Mouse (Mus musculus) forebrain, postnatal 0 days (tissue): ENCODE measurements around the gene Kdm2b. TPM values are rescaled to one million over a fixed set of nuclear protein-coding genes. Genes with fewer than 3 reads are reported as not detected.

ENCODE experiments used
- ATAC-seq: fragments of 200-750 bp; cut with Nextera tagmentation; 2 replicates; pipeline ENCODE4 v1.8.0; 2017; ENCODE audit warnings: mild to moderate bottlenecking, moderate library complexity
- DNase-seq: peaks from one replicate; pipeline ENCODE4 v3.0.0-alpha.2; 2015
- H3K27ac ChIP-seq: fragments of 300-500 bp; sonication (generic); 2 replicates; pipeline ENCODE4 v1.5.1; 2014; ENCODE audit warnings: low read depth, mild to moderate bottlenecking, antibody characterized with exemption, low read length, moderate library complexity, mixed read lengths
- H3K27me3 ChIP-seq: fragments of 300-500 bp; sonication (generic); 2 replicates; pipeline ENCODE4 v1.6.1; 2014; ENCODE audit warnings: mild to moderate bottlenecking, low read length, mixed read lengths; ENCODE audit not compliant: insufficient read depth
- H3K36me3 ChIP-seq: fragments of 300-500 bp; sonication (generic); 2 replicates; pipeline ENCODE4 v1.6.1; 2014; ENCODE audit warnings: mild to moderate bottlenecking, moderate library complexity; ENCODE audit not compliant: insufficient read depth
- H3K4me1 ChIP-seq: fragments of 300-500 bp; sonication (generic); 2 replicates; pipeline ENCODE4 v1.6.1; 2014; ENCODE audit warnings: antibody characterized with exemption; ENCODE audit not compliant: insufficient read depth
- H3K4me2 ChIP-seq: fragments of 300-500 bp; sonication (generic); 2 replicates; pipeline ENCODE4 v1.6.1; 2014; ENCODE audit warnings: low read depth, mild to moderate bottlenecking, moderate library complexity
- H3K4me3 ChIP-seq: fragments of 300-500 bp; sonication (generic); 2 replicates; pipeline ENCODE4 v1.5.1; 2014; ENCODE audit warnings: low read depth, low read length, mixed read lengths
- H3K9ac ChIP-seq: fragments of 300-500 bp; sonication (generic); 2 replicates; pipeline ENCODE4 v1.6.1; 2014; ENCODE audit warnings: mild to moderate bottlenecking
- H3K9me3 ChIP-seq: fragments of 300-500 bp; sonication (generic); 2 replicates; pipeline ENCODE4 v1.6.1; 2016; ENCODE audit warnings: low read length
- CTCF ChIP-seq: sonication (generic); IDR thresholded peaks from 2 replicates; pipeline ENCODE4 v1.5.1; 2016; ENCODE audit warnings: antibody characterized with exemption, control low read depth, low read depth
- WGBS: fragments of 180-500 bp; shearing (Covaris S2); extraction: QIAGEN DNeasy Blood & Tissue Kit; methylation state at CpG from one replicate; pipeline ENCODE4 v1.1.7; 2014; 5-methylcytosine and 5-hydroxymethylcytosine counted together
- polyA plus RNA-seq: library from polyadenylated mRNA; unstranded; fragments of >200 nt; fragmentation: Nextera tagmentation; extraction: Ambion mirVana; gene quantifications from 2 replicates; pipeline ENCODE4 v1.2.1, GENCODE M21; 2015
- total RNA-seq: library from RNA; depleted of rRNA; stranded (reverse); fragments of >200 nt; gene quantifications from 2 replicates; pipeline ENCODE4 v1.2.3, GENCODE M21; 2014

Gene Kdm2b
- total and polyA plus RNA-seq, 2 experiments from 2014 or later = 91.7 to 127 TPM

DNA sequence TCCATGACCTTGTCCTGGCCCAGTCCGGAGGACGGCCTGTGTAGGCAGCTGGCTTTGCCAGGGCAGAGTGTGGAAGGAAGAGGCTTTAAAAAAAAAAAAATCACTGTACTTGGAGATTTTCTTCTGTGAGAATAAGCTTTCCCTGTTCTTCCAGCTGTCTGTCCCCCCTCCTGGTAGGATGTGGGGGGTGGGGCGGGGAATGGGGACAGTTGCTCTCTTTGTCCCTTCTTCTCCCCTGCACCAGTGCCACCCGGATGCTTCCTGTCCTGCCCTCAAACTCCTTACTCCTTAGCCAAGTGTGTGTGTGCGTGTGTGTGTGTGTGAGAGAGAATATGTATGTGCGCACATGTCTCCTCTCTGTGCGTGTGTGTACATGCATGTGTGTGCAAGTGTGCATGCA, 40.1 kb upstream of the Kdm2b start:
- Histone ChIP-seq H3K9me3 (no peaks in the 10 kb centered on the region), H3K27me3 (no peaks in the 10 kb centered on the region), H3K27ac (no peak overlapping the region), H3K4me3 (no peak overlapping the region), H3K4me2 (no peak overlapping the region), H3K4me1 (no peaks in the 10 kb centered on the region), H3K36me3 (peaks cover 8% of the 10 kb centered on the region), H3K9ac (no peak overlapping the region)
- DNase-seq (no peak), ATAC-seq (no peak)
- 94% methylated on average over 7 of the region's 7 CpGs for WGBS
- no peak for TF ChIP-seq CTCF

DNA sequence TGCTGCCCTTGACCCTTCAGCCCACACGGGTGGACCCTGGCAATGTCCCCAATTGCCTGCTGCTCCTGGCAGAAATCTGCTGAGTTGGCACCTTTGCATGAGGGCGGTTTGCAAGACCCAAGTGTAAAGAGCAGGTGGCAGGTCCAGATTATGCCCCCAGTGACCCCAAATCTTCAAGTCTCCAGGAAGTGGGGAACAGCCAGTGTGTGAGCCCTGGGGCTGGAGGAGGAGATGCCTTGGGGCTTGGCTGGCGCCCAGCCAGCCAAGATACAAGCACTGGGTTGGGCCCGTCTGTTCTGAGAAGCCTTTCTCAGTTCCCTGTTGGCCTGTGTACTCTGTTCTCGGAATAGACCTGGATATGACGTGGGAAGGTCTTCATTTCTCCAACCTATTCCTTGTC, 37.8 kb upstream of the Kdm2b start:
- no peak for ATAC-seq
- Histone ChIP-seq H3K4me1 (no peaks in the 10 kb centered on the region), H3K36me3 (peaks cover 8% of the 10 kb centered on the region), H3K4me3 (no peak overlapping the region), H3K4me2 (no peak overlapping the region), H3K27ac (no peak overlapping the region), H3K27me3 (no peaks in the 10 kb centered on the region), H3K9me3 (no peaks in the 10 kb centered on the region), H3K9ac (no peak overlapping the region)
- WGBS = 51% methylated on average over 6 of the region's 6 CpGs
- TF ChIP-seq CTCF = no peak
- no peak for DNase-seq

DNA sequence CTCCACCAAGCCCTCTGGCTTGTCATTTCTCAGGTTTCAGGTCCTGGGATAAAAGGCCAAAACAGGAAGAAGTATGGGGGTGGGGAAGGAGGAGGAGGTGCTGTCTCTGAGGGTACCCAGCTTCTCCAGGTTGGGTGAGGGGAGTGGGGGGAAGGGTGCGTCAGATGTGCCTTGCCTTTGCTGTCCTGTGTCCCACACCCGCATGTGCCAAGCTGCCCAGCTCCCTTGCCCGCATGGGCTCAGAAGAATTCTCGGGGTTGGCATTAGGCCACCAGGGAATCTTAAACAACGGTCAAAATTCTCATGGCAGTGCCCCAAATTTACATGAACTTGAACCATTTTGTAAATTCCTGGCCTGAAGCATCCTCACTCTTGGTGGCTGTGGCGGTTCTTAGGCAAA, 36.8 kb upstream of the Kdm2b start:
- Histone ChIP-seq H3K27ac (no peak overlapping the region), H3K9me3 (no peaks in the 10 kb centered on the region), H3K4me3 (no peak overlapping the region), H3K4me2 (no peak overlapping the region), H3K4me1 (no peaks in the 10 kb centered on the region), H3K36me3 (peaks cover 8% of the 10 kb centered on the region; the same call in 1 of the 2 replicates), H3K9ac (no peak overlapping the region), H3K27me3 (no peaks in the 10 kb centered on the region)
- TF ChIP-seq CTCF = no peak
- DNase-seq (no peak), ATAC-seq (no peak)
- 59% methylated on average over 6 of the region's 6 CpGs for WGBS

DNA sequence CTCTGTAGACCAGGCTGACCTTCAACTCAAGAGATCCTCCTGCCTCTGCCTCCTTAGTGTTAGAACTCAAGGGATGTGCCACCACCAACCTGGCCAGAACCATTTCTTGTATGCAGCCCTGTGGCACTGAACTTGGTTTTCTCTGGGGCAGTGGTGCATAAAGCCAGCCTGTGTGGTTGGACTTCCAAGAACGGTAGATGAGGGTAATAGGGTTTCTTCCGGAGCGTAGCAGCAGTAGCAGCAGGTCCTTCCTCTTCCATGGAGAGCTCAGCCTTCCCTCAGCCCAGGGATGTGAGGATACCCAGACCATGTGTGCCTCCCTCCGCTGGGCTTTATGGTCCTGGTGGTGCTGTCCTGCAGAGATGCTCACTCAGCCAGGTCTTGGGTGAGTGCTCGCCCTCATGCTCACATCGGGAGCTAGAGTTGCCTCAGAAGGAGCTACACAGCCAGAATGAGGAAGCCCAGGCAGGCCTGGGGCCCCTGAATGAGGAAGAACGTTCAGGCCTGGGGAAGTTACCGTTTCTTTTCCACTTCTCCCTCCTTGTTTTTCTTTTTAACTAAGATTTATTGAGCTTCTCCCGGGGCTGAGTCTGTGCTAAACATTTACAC, 35.4 kb upstream of the Kdm2b start:
- no peak overlapping the region for H3K9ac ChIP-seq
- H3K36me3 ChIP-seq = peaks cover 5% of the 10 kb centered on the region; the same call in 1 of the 2 replicates
- no peak for TF ChIP-seq CTCF
- WGBS = 85% methylated on average over 9 of the region's 9 CpGs
- H3K4me3 ChIP-seq = no peak overlapping the region
- no peaks in the 10 kb centered on the region for H3K9me3 ChIP-seq
- H3K4me2 ChIP-seq = no peak overlapping the region
- no peak for ATAC-seq
- DNase-seq = no peak
- H3K27me3 ChIP-seq = no peaks in the 10 kb centered on the region
- no peak overlapping the region for H3K27ac ChIP-seq
- no peaks in the 10 kb centered on the region for H3K4me1 ChIP-seq

DNA sequence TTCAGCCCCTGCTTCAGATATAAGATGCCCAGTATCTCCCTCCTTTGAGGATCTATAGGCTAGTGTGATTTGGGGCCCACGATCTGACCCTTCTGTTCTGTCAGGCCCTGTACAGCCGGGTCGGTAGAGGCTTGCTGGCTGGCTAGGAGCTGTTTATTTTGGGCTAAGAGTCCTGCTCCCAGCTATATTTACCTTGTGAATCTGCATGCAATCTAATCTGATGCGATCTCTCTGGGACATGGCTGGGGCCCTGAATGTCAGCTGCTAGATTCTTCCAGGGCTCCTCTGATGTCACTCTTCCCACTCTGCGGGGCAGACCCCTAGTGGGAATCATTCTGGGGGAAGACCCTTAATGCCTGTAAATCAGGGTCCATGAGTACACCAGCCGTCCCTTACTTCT, 34.7 kb upstream of the Kdm2b start:
- Histone ChIP-seq H3K4me3 (no peak overlapping the region), H3K4me1 (no peaks in the 10 kb centered on the region), H3K36me3 (peaks cover 3% of the 10 kb centered on the region; the same call in 1 of the 2 replicates), H3K9me3 (no peaks in the 10 kb centered on the region), H3K4me2 (no peak overlapping the region), H3K27ac (no peak overlapping the region), H3K27me3 (no peaks in the 10 kb centered on the region), H3K9ac (no peak overlapping the region)
- TF ChIP-seq CTCF = no peak
- DNase-seq = no peak
- 96% methylated on average over 6 of the region's 6 CpGs for WGBS
- ATAC-seq = no peak

DNA sequence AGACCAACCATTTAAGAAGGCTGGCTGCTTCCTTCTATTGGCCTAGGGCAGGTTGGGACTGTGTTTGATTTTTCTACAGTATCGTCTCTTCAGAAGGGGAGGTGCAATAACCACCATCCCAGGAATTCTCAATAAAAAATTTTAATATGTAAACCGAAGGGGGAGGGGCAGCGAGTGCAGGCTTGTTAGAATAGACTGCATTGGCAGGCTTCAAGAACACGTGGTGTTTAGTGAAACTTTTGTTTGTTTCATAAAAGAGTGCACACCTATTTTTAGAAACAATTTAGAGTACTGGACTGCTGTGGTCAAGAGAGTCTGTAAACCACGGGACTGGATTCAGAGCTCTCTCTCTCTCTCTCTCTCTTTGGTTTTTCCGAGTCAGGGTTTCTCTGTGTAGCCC, 33.4 kb upstream of the Kdm2b start:
- no peak for TF ChIP-seq CTCF
- DNase-seq = no peak
- no peaks in the 10 kb centered on the region for H3K36me3 ChIP-seq
- 75% methylated on average over 6 of the region's 6 CpGs for WGBS
- H3K4me3 ChIP-seq = no peak overlapping the region
- H3K27me3 ChIP-seq = no peaks in the 10 kb centered on the region
- no peak overlapping the region for H3K4me2 ChIP-seq
- no peaks in the 10 kb centered on the region for H3K4me1 ChIP-seq
- no peaks in the 10 kb centered on the region for H3K9me3 ChIP-seq
- no peak overlapping the region for H3K9ac ChIP-seq
- ATAC-seq = no peak
- no peak overlapping the region for H3K27ac ChIP-seq

DNA sequence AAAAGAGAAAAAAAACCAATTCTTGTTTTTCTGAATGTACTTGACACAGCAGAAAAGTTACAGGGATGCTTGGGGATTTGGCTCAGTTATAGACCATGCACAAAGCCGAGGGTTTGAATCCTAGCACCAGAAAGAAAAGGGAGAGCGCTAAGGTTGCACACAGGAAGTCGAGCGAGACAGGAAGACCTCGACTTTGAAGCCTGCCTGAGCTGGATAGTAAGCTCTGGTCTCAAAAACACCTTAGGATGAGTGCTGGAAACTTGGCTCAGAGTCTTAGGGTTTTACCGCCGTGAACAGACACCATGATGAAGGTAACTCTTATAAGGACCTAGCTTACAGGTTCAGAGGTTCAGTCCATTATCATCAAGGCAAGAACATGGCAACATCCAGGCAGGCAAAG, 31.8 kb upstream of the Kdm2b start:
- no peak overlapping the region for H3K4me2 ChIP-seq
- 94% methylated on average over 7 of the region's 7 CpGs for WGBS
- no peak overlapping the region for H3K4me3 ChIP-seq
- no peaks in the 10 kb centered on the region for H3K9me3 ChIP-seq
- no peak overlapping the region for H3K27ac ChIP-seq
- H3K27me3 ChIP-seq = no peaks in the 10 kb centered on the region
- no peak for TF ChIP-seq CTCF
- H3K4me1 ChIP-seq = no peaks in the 10 kb centered on the region
- ATAC-seq (no peak), DNase-seq (no peak)
- H3K9ac ChIP-seq = no peak overlapping the region
- no peaks in the 10 kb centered on the region for H3K36me3 ChIP-seq
